8 mouse cellular contexts compared by ENCODE assay signal in the genomic region with DNA sequence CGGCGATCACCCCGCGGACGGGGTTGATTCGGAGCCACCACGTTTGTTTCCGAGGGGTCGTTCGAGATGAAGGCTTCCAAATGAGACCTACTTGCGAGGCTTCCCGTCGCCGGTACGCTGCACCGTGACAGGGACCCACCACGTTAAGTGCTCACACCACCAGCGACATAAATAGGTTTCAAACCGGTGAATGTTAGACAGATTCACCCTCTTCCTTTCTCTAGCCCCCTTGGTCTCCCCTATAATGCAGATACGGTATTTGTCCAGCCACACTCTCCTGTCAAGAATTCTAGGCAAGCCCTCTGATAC. TPM values are rescaled to one million over a fixed set of nuclear protein-coding genes. Genes with fewer than 3 reads are reported as not detected.
A peak's percentile ranks its signal among the peaks of the same experiment; 100 is the strongest.
DNase-seq lines count a peak whose midpoint lies in the region; ATAC-seq and TF ChIP-seq lines count a peak whose summit lies in the region.

No protein-coding gene starts in this region.

- H3K4me3 ChIP-seq in heart, postnatal 0 days (ENCODE audit: low read depth, low read length), result peak overlapping the region; percentile 98
- H3K4me3 ChIP-seq in MEL (ENCODE audit: control insufficient read depth in 1 of 2, insufficient read depth in 1 of 2, low read depth in 2 of 2, low read length in 2 of 2), result peak overlapping the region; percentile 75 to 89
- H3K4me3 ChIP-seq in hindbrain, embryonic 12.5 days, result peak overlapping the region; percentile 90
- peak overlapping the region; percentile 97 for H3K4me3 ChIP-seq in midbrain, embryonic 12.5 days

- no peaks in the 10 kb centered on the region for H3K27me3 ChIP-seq in heart, postnatal 0 days (ENCODE audit: control insufficient read depth, insufficient read depth, low read length)
- no peaks in the 10 kb centered on the region for H3K27me3 ChIP-seq in MEL (ENCODE audit: control insufficient read depth in 1 of 2, insufficient read depth in 2 of 2, low read length in 2 of 2)
- 0 out of 2 replicates have a peak, but pooled peaks cover 5% of the 10 kb centered on the region for H3K27me3 ChIP-seq in hindbrain, embryonic 12.5 days
- 0 out of 2 replicates have a peak, but pooled peaks cover 5% of the 10 kb centered on the region for H3K27me3 ChIP-seq in midbrain, embryonic 12.5 days

- no peak for TF ChIP-seq EP300 in heart, postnatal 0 days (IDR thresholded peaks at IDR 0.05; ENCODE audit: low read depth)
- TF ChIP-seq EP300 in MEL (IDR thresholded peaks at IDR 0.05; ENCODE audit: low read depth in 1 of 2, low read length in 2 of 2), result no peak

- no peak for TF ChIP-seq CTCF in heart, postnatal 0 days (IDR thresholded peaks at IDR 0.05; ENCODE audit: low read depth)
- TF ChIP-seq CTCF in MEL (IDR thresholded peaks at IDR 0.05 in 2 of 3, conservative IDR thresholded peaks at IDR 0.05 in 1 of 3; ENCODE audit: control insufficient read depth in 1 of 3, insufficient read depth in 1 of 3, low read depth in 2 of 3, low read length in 3 of 3, poor library complexity in 1 of 3, severe bottlenecking in 1 of 3), result no peak

- no peak for TF ChIP-seq RAD21 in MEL (IDR thresholded peaks at IDR 0.05; ENCODE audit: low read depth, low read length)

- H3K9ac ChIP-seq in heart, postnatal 0 days (replicated peaks; ENCODE audit: low read depth, low read length), result peak overlapping the region; percentile 98
- peak overlapping the region; percentile 90 for H3K9ac ChIP-seq in MEL (ENCODE audit: control insufficient read depth, low read depth, low read length, poor library complexity, severe bottlenecking)
- peak overlapping the region; percentile 96 for H3K9ac ChIP-seq in hindbrain, embryonic 12.5 days
- peak overlapping the region; percentile 96 for H3K9ac ChIP-seq in midbrain, embryonic 12.5 days (replicated peaks)

- peaks cover 38% of the 10 kb centered on the region for H3K79me2 ChIP-seq in MEL (ENCODE audit: control insufficient read depth, insufficient read depth, low read length, poor library complexity)

- peak overlapping the region; percentile 100 for H3K27ac ChIP-seq in heart, postnatal 0 days (ENCODE audit: low read depth)
- peak overlapping the region; percentile 63 for H3K27ac ChIP-seq in MEL (ENCODE audit: control insufficient read depth, low read depth, low read length)
- H3K27ac ChIP-seq in hindbrain, embryonic 12.5 days, result peak overlapping the region; percentile 100
- peak overlapping the region; percentile 99 for H3K27ac ChIP-seq in midbrain, embryonic 12.5 days (replicated peaks)

- H3K36me3 ChIP-seq in heart, postnatal 0 days (replicated peaks; ENCODE audit: control insufficient read depth, insufficient read depth, low read length), result peaks cover 9% of the 10 kb centered on the region; the same call in 1 of the 2 replicates
- H3K36me3 ChIP-seq in MEL (ENCODE audit: control insufficient read depth in 1 of 2, insufficient read depth in 2 of 2, low read length in 2 of 2), result peaks cover 16 to 30% of the 10 kb centered on the region in 2 experiments
- H3K36me3 ChIP-seq in hindbrain, embryonic 12.5 days, result no peaks in the 10 kb centered on the region
- H3K36me3 ChIP-seq in midbrain, embryonic 12.5 days, result no peaks in the 10 kb centered on the region

- peak; percentile 44 for DNase-seq in heart, postnatal 0 days (ENCODE audit: low spot score)
- DNase-seq in heart, adult 18-20 months, result no peak
- peak; percentile 73 for DNase-seq in MEL (ENCODE audit: low read depth, low spot score)
- no peak for DNase-seq in right cerebral cortex, postnatal 10 days (ENCODE audit: low spot score in 2 of 2)
- DNase-seq in cerebellum, postnatal 36 days, result no peak
- DNase-seq in cerebellum, postnatal 25 days, result no peak

- peak overlapping the region; percentile 91 for H3K4me2 ChIP-seq in heart, postnatal 0 days (ENCODE audit: low read depth, low read length)
- H3K4me2 ChIP-seq in hindbrain, embryonic 12.5 days (replicated peaks), result peak overlapping the region; percentile 80
- H3K4me2 ChIP-seq in midbrain, embryonic 12.5 days (replicated peaks), result peak overlapping the region; percentile 70

- 0% methylated on average over 20 of the region's 20 CpGs for WGBS in heart, postnatal 0 days
- under 1% methylated on average over 20 of the region's 20 CpGs for WGBS in hindbrain, embryonic 12.5 days
- WGBS in midbrain, embryonic 12.5 days, result under 1% methylated on average over 20 of the region's 20 CpGs

- ATAC-seq in heart, postnatal 0 days (ENCODE audit: insufficient read depth, low read depth), result 0 out of 2 replicates have a peak, but pooled peaks have one; percentile 4
- ATAC-seq in hindbrain, embryonic 12.5 days (ENCODE audit: low FRiP score), result peak; percentile 49
- ATAC-seq in midbrain, embryonic 12.5 days (ENCODE audit: low FRiP score, low read depth), result no peak; the same call in 1 of the 2 replicates

- H3K9me3 ChIP-seq in heart, postnatal 0 days (replicated peaks; ENCODE audit: control insufficient read depth, low read length), result no peaks in the 10 kb centered on the region
- H3K9me3 ChIP-seq in MEL (replicated peaks; ENCODE audit: insufficient read depth, low read length), result no peaks in the 10 kb centered on the region
- no peaks in the 10 kb centered on the region for H3K9me3 ChIP-seq in hindbrain, embryonic 12.5 days (replicated peaks)
- H3K9me3 ChIP-seq in midbrain, embryonic 12.5 days, result no peaks in the 10 kb centered on the region

- TF ChIP-seq POLR2A in MEL (IDR thresholded peaks at IDR 0.05; ENCODE audit: control insufficient read depth in 1 of 2, insufficient read depth in 1 of 2, low read depth in 1 of 2, low read length in 2 of 2, poor library complexity in 1 of 2), result no peak; a peak in 1 of 4 replicates

- H3K4me1 ChIP-seq in heart, postnatal 0 days (ENCODE audit: control insufficient read depth, insufficient read depth), result peaks cover 20% of the 10 kb centered on the region
- H3K4me1 ChIP-seq in MEL (ENCODE audit: control insufficient read depth in 1 of 2, insufficient read depth in 2 of 2, low read length in 2 of 2), result peaks cover 7 to 15% of the 10 kb centered on the region in 2 experiments
- H3K4me1 ChIP-seq in hindbrain, embryonic 12.5 days, result peaks cover 20% of the 10 kb centered on the region
- peaks cover 27% of the 10 kb centered on the region for H3K4me1 ChIP-seq in midbrain, embryonic 12.5 days

TF ChIP-seq in MEL, 35 proteins besides CTCF, POLR2A, EP300 and RAD21:
- TF ChIP-seq GABPA (IDR thresholded peaks at IDR 0.05; ENCODE audit: low read depth, low read length) (no peak), RCOR1 (IDR thresholded peaks at IDR 0.05; ENCODE audit: low read depth, low read length) (no peak), E2F4 (IDR thresholded peaks at IDR 0.05; ENCODE audit: borderline replicate concordance, low read depth, low read length) (no peak), CHD1 (IDR thresholded peaks at IDR 0.05; ENCODE audit: low read depth, low read length) (no peak), MYC (IDR thresholded peaks at IDR 0.05; ENCODE audit: low read depth, low read length) (no peak), UBTF (IDR thresholded peaks at IDR 0.05; ENCODE audit: borderline replicate concordance, insufficient read depth, low read depth, low read length) (no peak), ZKSCAN1 (IDR thresholded peaks at IDR 0.05; ENCODE audit: low read depth, low read length) (no peak), ZMIZ1 (IDR thresholded peaks at IDR 0.05; ENCODE audit: low read depth, low read length) (no peak), KAT2A (conservative IDR thresholded peaks at IDR 0.05; ENCODE audit: low read depth, low read length) (no peak), SMC3 (IDR thresholded peaks at IDR 0.05; ENCODE audit: low read depth, low read length) (no peak), MYB (IDR thresholded peaks at IDR 0.05; ENCODE audit: low read depth, low read length) (no peak), MEF2A (IDR thresholded peaks at IDR 0.05; ENCODE audit: extremely low read depth, insufficient replicate concordance, low read depth, low read length, poor library complexity, severe bottlenecking) (no peak), MXI1 (IDR thresholded peaks at IDR 0.05; ENCODE audit: low read depth, low read length) (no peak), JUND (IDR thresholded peaks at IDR 0.05; ENCODE audit: low read depth, low read length) (no peak), ELF1 (IDR thresholded peaks at IDR 0.05; ENCODE audit: low read depth, low read length) (no peak), CHD2 (IDR thresholded peaks at IDR 0.05; ENCODE audit: low read length) (no peak), NELFE (IDR thresholded peaks at IDR 0.05; ENCODE audit: low read depth, low read length) (no peak), MAX (IDR thresholded peaks at IDR 0.05; ENCODE audit: low read length) (no peak)

RNA-seq across cellular contexts. Expression of a gene that starts 0.5 kb away (rescaled TPM):
- total RNA-seq in heart, postnatal 0 days (2014; rRNA removed; ENCODE audit: low replicate concordance), result 53.3 and 59.2 TPM in 2 replicates
- 80.8 and 87.4 TPM in 2 replicates for polyA plus RNA-seq in heart, postnatal 0 days (2015; fragmentation: Nextera tagmentation; extraction: Ambion mirVana)
- 10 to 100 TPM; 32.6 to 37.9 TPM for total RNA-seq in heart, adult 18-20 months (2021)
- 97.9 and 99.7 TPM in 2 replicates for total RNA-seq in MEL (2012; rRNA removed)
- 1,000 to 10,000 TPM in 1 of 2 experiments, 100 to 1,000 TPM in 1; 207 to 5,191 TPM for polyA plus RNA-seq in MEL (2012; ENCODE audit: insufficient read depth in 1 of 2, insufficient read length in 2 of 2, low read depth in 1 of 2, low replicate concordance in 2 of 2, missing spikeins in 1 of 2)
- 251 and 254 TPM in 2 replicates for polyA plus RNA-seq in hindbrain, embryonic 12.5 days (2016; fragmentation: Nextera tagmentation; extraction: Ambion mirVana)
- 314 and 343 TPM in 2 replicates for polyA plus RNA-seq in midbrain, embryonic 12.5 days (2016; fragmentation: Nextera tagmentation; extraction: Ambion mirVana)

RNA-seq across cellular contexts. Expression of a gene that starts 15.9 kb away (rescaled TPM):
- total RNA-seq in heart, postnatal 0 days (2014; rRNA removed; ENCODE audit: low replicate concordance), result 5.5 and 6.3 TPM in 2 replicates
- polyA plus RNA-seq in heart, postnatal 0 days (2015; fragmentation: Nextera tagmentation; extraction: Ambion mirVana), result 1.7 and 2.1 TPM in 2 replicates
- 10 to 100 TPM; 35.6 to 44.5 TPM for total RNA-seq in heart, adult 18-20 months (2021)
- total RNA-seq in MEL (2012; rRNA removed), result not detected in 2 replicates
- polyA plus RNA-seq in MEL (2012; ENCODE audit: insufficient read depth in 1 of 2, insufficient read length in 2 of 2, low read depth in 1 of 2, low replicate concordance in 2 of 2, missing spikeins in 1 of 2), result not detected
- polyA plus RNA-seq in hindbrain, embryonic 12.5 days (2016; fragmentation: Nextera tagmentation; extraction: Ambion mirVana), result 0.62 and 1.0 TPM in 2 replicates
- 0.37 and 0.84 TPM in 2 replicates for polyA plus RNA-seq in midbrain, embryonic 12.5 days (2016; fragmentation: Nextera tagmentation; extraction: Ambion mirVana)

Comparison
In these comparisons a context has a peak if more than half of its experiments do, and no peak if none do; other contexts are left out.
1. DNase-seq: peak in heart, postnatal 0 days (single experiment) and MEL (single experiment); none in heart, adult 18-20 months (0 of 2), right cerebral cortex, postnatal 10 days (0 of 2), cerebellum, postnatal 36 days (0 of 2) and cerebellum, postnatal 25 days (0 of 2).
2. Peak in every context shown above with its lines, with median percentiles within 50 percentile points of each other: H3K27ac ChIP-seq, H3K4me2 ChIP-seq, H3K4me3 ChIP-seq and H3K9ac ChIP-seq.